In the genomic region with DNA sequence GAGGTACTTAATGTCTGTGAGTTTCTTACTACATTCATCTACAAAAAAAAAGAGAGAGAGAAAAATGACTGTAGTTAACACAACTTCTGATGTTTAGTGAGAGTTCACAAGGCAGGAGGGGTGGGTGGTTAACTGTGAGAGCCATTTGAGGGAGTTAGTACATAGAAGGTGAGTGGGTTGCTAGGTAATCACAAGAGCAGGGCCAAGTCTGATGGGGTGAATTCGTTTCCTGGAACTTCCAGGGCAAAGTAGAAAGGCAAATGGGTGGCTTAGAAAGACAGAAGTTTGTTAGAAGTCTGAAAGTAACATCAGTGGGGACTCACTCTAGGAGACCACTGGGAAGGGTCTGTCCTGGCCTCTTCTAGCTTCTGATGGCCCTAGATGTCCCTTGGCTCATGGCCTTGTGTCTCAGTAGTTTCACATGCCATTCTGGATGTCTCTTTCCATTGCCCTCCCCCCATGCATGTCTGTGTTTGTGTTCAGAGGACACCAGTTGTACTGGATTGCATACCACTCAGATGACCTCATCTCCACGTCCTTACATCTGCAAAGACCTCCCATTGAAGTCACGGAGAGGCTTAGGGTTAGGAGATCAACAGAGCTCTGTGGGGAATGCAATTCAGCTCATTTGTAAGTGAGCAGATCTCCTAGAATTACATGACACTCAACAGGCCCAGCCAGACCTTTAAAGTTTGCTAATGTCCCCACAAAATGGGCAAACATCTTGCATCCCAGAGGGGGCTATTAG, we compare ENCODE assay signal across 10 mouse cellular contexts.
DNase-seq lines count a peak whose midpoint lies in the region; ATAC-seq and TF ChIP-seq lines count a peak whose summit lies in the region.
"Had no signal": no experiment of that assay in that cellular context is flagged by ENCODE, and none has a peak within 500 bp of the region (broad histone marks: within the 10 kb centered on the region; RNA-seq: fewer than 3 reads in every experiment).

No protein-coding gene starts in this region.

- peak overlapping the region; percentile 90 for H3K27ac ChIP-seq in heart, embryonic 12.5 days (ENCODE audit: poor library complexity, severe bottlenecking)
- no peak overlapping the region for H3K27ac ChIP-seq in ES-E14 (ENCODE audit: insufficient read depth, low read depth, low read length, poor library complexity, severe bottlenecking)
- H3K27ac ChIP-seq in embryonic facial prominence, embryonic 15.5 days (replicated peaks): no peak overlapping the region; the same call in 1 of the 2 replicates
- peak overlapping the region; percentile 72 for H3K27ac ChIP-seq in lung, embryonic 16.5 days (ENCODE audit: low read length)
- H3K27ac ChIP-seq in hindbrain, embryonic 12.5 days: no peak overlapping the region

- no peaks in the 10 kb centered on the region for H3K27me3 ChIP-seq in heart, embryonic 12.5 days (replicated peaks)
- H3K27me3 ChIP-seq in embryonic facial prominence, embryonic 15.5 days: no peaks in the 10 kb centered on the region
- no peaks in the 10 kb centered on the region for H3K27me3 ChIP-seq in lung, embryonic 16.5 days (ENCODE audit: control insufficient read depth, insufficient read depth, low read depth, low read length)
- no peaks in the 10 kb centered on the region for H3K27me3 ChIP-seq in hindbrain, embryonic 12.5 days

- 11% methylated on average over 3 of the region's 3 CpGs for WGBS in heart, embryonic 12.5 days
- WGBS in embryonic facial prominence, embryonic 15.5 days: 35% methylated on average over 3 of the region's 3 CpGs
- WGBS in lung, embryonic 16.5 days: 13% methylated on average over 3 of the region's 3 CpGs
- WGBS in hindbrain, embryonic 12.5 days: 32% methylated on average over 3 of the region's 3 CpGs

- no peak overlapping the region for H3K4me2 ChIP-seq in heart, embryonic 12.5 days
- H3K4me2 ChIP-seq in embryonic facial prominence, embryonic 15.5 days (replicated peaks): no peak overlapping the region
- no peak overlapping the region for H3K4me2 ChIP-seq in lung, embryonic 16.5 days (ENCODE audit: low read depth, low read length)
- no peak overlapping the region for H3K4me2 ChIP-seq in hindbrain, embryonic 12.5 days (replicated peaks)

- peak; percentile 59; the same call in 1 of the 2 replicates for ATAC-seq in heart, embryonic 12.5 days (ENCODE audit: insufficient number of reproducible peaks, low FRiP score)
- peak; percentile 62; the same call in 1 of the 2 replicates for ATAC-seq in embryonic facial prominence, embryonic 15.5 days (ENCODE audit: insufficient number of reproducible peaks, low FRiP score, low TSS enrichment, low read depth)
- peak; percentile 78 for ATAC-seq in lung, embryonic 16.5 days (ENCODE audit: low read depth)
- no peak for ATAC-seq in hindbrain, embryonic 12.5 days (ENCODE audit: low FRiP score)
- ATAC-seq: CD4-positive, CD25-positive, alpha-beta regulatory T cell, adult 4 months had no signal

- in situ Hi-C loops in ES-E14 (cut with MboI; ENCODE audit: low sequenced_read_pairs in 2 of 2, unreplicated experiment in 2 of 2): no loop called here

- no peak overlapping the region for H3K9ac ChIP-seq in heart, embryonic 12.5 days
- H3K9ac ChIP-seq in ES-E14 (ENCODE audit: insufficient read depth, low read depth, low read length, poor library complexity, severe bottlenecking): no peak overlapping the region
- no peak overlapping the region for H3K9ac ChIP-seq in embryonic facial prominence, embryonic 15.5 days
- H3K9ac ChIP-seq in lung, embryonic 16.5 days (ENCODE audit: low read length): no peak overlapping the region
- no peak overlapping the region for H3K9ac ChIP-seq in hindbrain, embryonic 12.5 days

- intact Hi-C loops in heart, postnatal 25 days (cut with DNase I): no loop called here

- peaks cover 93% of the 10 kb centered on the region for H3K4me1 ChIP-seq in heart, embryonic 12.5 days (replicated peaks)
- peaks cover 0 to 13% of the 10 kb centered on the region in 2 experiments; a peak in 3 of 4 replicates for H3K4me1 ChIP-seq in ES-E14 (ENCODE audit: control insufficient read depth in 2 of 2, insufficient read depth in 2 of 2, low read length in 2 of 2, poor library complexity in 1 of 2)
- H3K4me1 ChIP-seq in embryonic facial prominence, embryonic 15.5 days: peaks cover 53% of the 10 kb centered on the region
- H3K4me1 ChIP-seq in lung, embryonic 16.5 days (replicated peaks; ENCODE audit: control insufficient read depth, insufficient read depth, low read length): peaks cover 45% of the 10 kb centered on the region
- H3K4me1 ChIP-seq in hindbrain, embryonic 12.5 days: peaks cover 9% of the 10 kb centered on the region

- H3K9me3 ChIP-seq in heart, embryonic 12.5 days (replicated peaks): no peaks in the 10 kb centered on the region
- no peaks in the 10 kb centered on the region for H3K9me3 ChIP-seq in ES-E14 (ENCODE audit: control insufficient read depth, insufficient read depth, low read depth, low read length)
- no peaks in the 10 kb centered on the region for H3K9me3 ChIP-seq in embryonic facial prominence, embryonic 15.5 days (replicated peaks)
- no peaks in the 10 kb centered on the region for H3K9me3 ChIP-seq in lung, embryonic 16.5 days (ENCODE audit: control insufficient read depth, low read length)
- no peaks in the 10 kb centered on the region for H3K9me3 ChIP-seq in hindbrain, embryonic 12.5 days (replicated peaks)

- H3K4me3 ChIP-seq in heart, embryonic 12.5 days: no peak overlapping the region
- H3K4me3 ChIP-seq in ES-E14 (ENCODE audit: insufficient read depth in 1 of 2, low read depth in 1 of 2, low read length in 2 of 2, poor library complexity in 1 of 2, severe bottlenecking in 1 of 2): no peak overlapping the region
- H3K4me3 ChIP-seq in embryonic facial prominence, embryonic 15.5 days (replicated peaks): no peak overlapping the region
- no peak overlapping the region for H3K4me3 ChIP-seq in lung, embryonic 16.5 days (ENCODE audit: low read length)
- no peak overlapping the region for H3K4me3 ChIP-seq in hindbrain, embryonic 12.5 days

- peaks cover 8% of the 10 kb centered on the region; the same call in 1 of the 2 replicates for H3K36me3 ChIP-seq in heart, embryonic 12.5 days
- no peaks in the 10 kb centered on the region for H3K36me3 ChIP-seq in ES-E14 (ENCODE audit: control insufficient read depth, insufficient read depth, low read length, poor library complexity, severe bottlenecking)
- no peaks in the 10 kb centered on the region for H3K36me3 ChIP-seq in embryonic facial prominence, embryonic 15.5 days
- no peaks in the 10 kb centered on the region for H3K36me3 ChIP-seq in lung, embryonic 16.5 days (ENCODE audit: control insufficient read depth, insufficient read depth, low read length)
- H3K36me3 ChIP-seq in hindbrain, embryonic 12.5 days: no peaks in the 10 kb centered on the region

- DNase-seq in heart, postnatal 25 days (ENCODE audit: low spot score): no peak
- peak; percentile 59 for DNase-seq in ES-E14 (ENCODE audit: low read depth, low spot score)
- DNase-seq in cerebellum, postnatal 10 days: no peak
- no peak for DNase-seq in layer of hippocampus, adult 11-12 months (ENCODE audit: low spot score)
- DNase-seq: cerebellum, postnatal 25 days had no signal

TF ChIP-seq in ES-E14, 5 proteins besides CTCF, POLR2A, EP300 and RAD21:
- TF ChIP-seq CHD2 (IDR thresholded peaks at IDR 0.05; ENCODE audit: low read depth, low read length) (no peak), ZC3H11A (IDR thresholded peaks at IDR 0.05; ENCODE audit: borderline replicate concordance, low read depth, low read length) (no peak), ZNF384 (IDR thresholded peaks at IDR 0.05; ENCODE audit: low read depth, low read length) (no peak), HCFC1 (IDR thresholded peaks at IDR 0.05; ENCODE audit: borderline replicate concordance, insufficient read depth, low read length) (no peak), MAFK (IDR thresholded peaks at IDR 0.05; ENCODE audit: insufficient read depth, low read depth, low read length) (0 out of 2 replicates have a peak, but pooled peaks have one; percentile 30)

Comparison
In these comparisons a context has a peak if more than half of its experiments do, and no peak if none do; other contexts are left out.
1. H3K27ac ChIP-seq: peak in heart, embryonic 12.5 days (single experiment) and lung, embryonic 16.5 days (single experiment); none in ES-E14 (single experiment), embryonic facial prominence, embryonic 15.5 days (single experiment) and hindbrain, embryonic 12.5 days (single experiment).